Mouse (Mus musculus): ENCODE data around the gene Jazf1.

DNA sequence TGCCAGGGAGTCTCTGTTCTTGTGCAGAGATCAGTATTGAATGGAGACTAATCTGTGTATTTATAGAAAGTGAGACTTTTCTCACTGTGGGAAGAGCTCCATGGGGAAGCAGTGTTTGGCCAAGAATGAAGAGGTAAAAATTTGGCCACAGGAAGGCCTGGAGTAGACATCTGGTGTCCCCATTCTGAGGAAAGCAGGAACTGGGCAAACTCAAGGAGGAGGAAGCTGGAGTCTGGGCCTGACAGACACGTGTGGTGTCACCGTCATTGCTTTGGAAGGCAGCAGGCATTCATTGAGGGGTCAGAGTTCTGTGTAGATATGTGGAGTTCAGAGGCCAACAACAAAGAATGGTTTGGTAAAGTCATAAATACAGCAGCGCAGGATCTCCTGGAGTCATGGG, 130.5 kb downstream of the Jazf1 start:
- TF ChIP-seq POLR2A (IDR thresholded peaks at IDR 0.05; ENCODE audit: low read depth, low read length) (no peak), CTCF (IDR thresholded peaks at IDR 0.05; ENCODE audit: borderline replicate concordance, insufficient read depth, low read length) (no peak)

Measured in embryonic fibroblast, embryonic 13.5 days (primary cell).